Mouse (Mus musculus) embryo, embryonic 11 days (tissue): Measurements from ENCODE around the gene Suco.

Experiments
- DNase-seq: peaks from one replicate; pipeline ENCODE4 v3.0.0-alpha.2; 2015

Gene Suco

GRCm38 (mm10) chr1:161894126-161894525 lies 17.6 kb upstream of the Suco start:
- no peak for DNase-seq

GRCm38 (mm10) chr1:161888823-161889222 lies 12.3 kb upstream of the Suco start:
- no peak for DNase-seq

- DNase-seq, result no peak
These were observed 11.3 kb upstream of the Suco start for GRCm38 (mm10) chr1:161887679-161888260.

- DNase-seq, result no peak
These were observed 9.3 kb upstream of the Suco start for GRCm38 (mm10) chr1:161885762-161886161.

GRCm38 (mm10) chr1:161877580-161878142 lies 1.2 kb upstream of the Suco start:
- DNase-seq, result no peak

GRCm38 (mm10) chr1:161875706-161876552 lies 553 bp downstream of the Suco start:
- DNase-seq, result no peak

GRCm38 (mm10) chr1:161869422-161869821 lies 7.1 kb downstream of the Suco start:
- DNase-seq, result no peak

- DNase-seq, result no peak
These were observed 8.1 kb downstream of the Suco start for GRCm38 (mm10) chr1:161868413-161868812.

- DNase-seq, result no peak
These were observed 12.7 kb downstream of the Suco start for GRCm38 (mm10) chr1:161863742-161864141.

- DNase-seq, result no peak
These were observed 17.2 kb downstream of the Suco start for GRCm38 (mm10) chr1:161859248-161859647.

- DNase-seq, result no peak
These were observed 49.8 kb downstream of the Suco start for GRCm38 (mm10) chr1:161826677-161827076.

GRCm38 (mm10) chr1:161809428-161809827 lies 67.1 kb downstream of the Suco start:
- DNase-seq, result no peak

- DNase-seq, result no peak
These were observed 67.5 kb downstream of the Suco start for GRCm38 (mm10) chr1:161808980-161809379.

- no peak for DNase-seq
These were observed 71.9 kb downstream of the Suco start for GRCm38 (mm10) chr1:161804541-161804971.

GRCm38 (mm10) chr1:161801321-161801720 lies 75.2 kb downstream of the Suco start:
- DNase-seq, result no peak

GRCm38 (mm10) chr1:161800256-161800655 lies 76.2 kb downstream of the Suco start:
- no peak for DNase-seq

GRCm38 (mm10) chr1:161799791-161800190 lies 76.7 kb downstream of the Suco start:
- no peak for DNase-seq

- DNase-seq, result no peak
These were observed 77.6 kb downstream of the Suco start for GRCm38 (mm10) chr1:161798866-161799265.

GRCm38 (mm10) chr1:161794447-161795211 lies 81.9 kb downstream of the Suco start:
- no peak for DNase-seq

GRCm38 (mm10) chr1:161793321-161793720 lies 83.2 kb downstream of the Suco start:
- DNase-seq, result no peak

GRCm38 (mm10) chr1:161792687-161792969 lies 83.9 kb downstream of the Suco start:
- DNase-seq, result no peak

GRCm38 (mm10) chr1:161791854-161792686 lies 84.4 kb downstream of the Suco start:
- DNase-seq, result no peak

- no peak for DNase-seq
These were observed 88.1 kb downstream of the Suco start, which contains the start of gene Fasl for GRCm38 (mm10) chr1:161788339-161788738. Fasl (minus strand) TSS chr1:161788495.
